Mouse (Mus musculus): Measurements from ENCODE around the gene Hmcn2.
A peak's percentile ranks its signal among the peaks of the same experiment; 100 is the strongest.

Gene Hmcn2

GRCm38 (mm10) chr2:31455418-31455817 is 141.2 kb downstream of the Hmcn2 start:
- DNase-seq (ENCODE audit: low read depth, low spot score): no peak

GRCm38 (mm10) chr2:31458460-31458859 is 144.2 kb downstream of the Hmcn2 start:
- no peak for DNase-seq (ENCODE audit: low read depth, low spot score)

GRCm38 (mm10) chr2:31458989-31459936 is 145.0 kb downstream of the Hmcn2 start:
- DNase-seq (ENCODE audit: low read depth, low spot score): no peak

GRCm38 (mm10) chr2:31460025-31460571 is 145.9 kb downstream of the Hmcn2 start:
- no peak for DNase-seq (ENCODE audit: low read depth, low spot score)

GRCm38 (mm10) chr2:31460920-31461319 is 146.7 kb downstream of the Hmcn2 start:
- DNase-seq (ENCODE audit: low read depth, low spot score): no peak

DNA sequence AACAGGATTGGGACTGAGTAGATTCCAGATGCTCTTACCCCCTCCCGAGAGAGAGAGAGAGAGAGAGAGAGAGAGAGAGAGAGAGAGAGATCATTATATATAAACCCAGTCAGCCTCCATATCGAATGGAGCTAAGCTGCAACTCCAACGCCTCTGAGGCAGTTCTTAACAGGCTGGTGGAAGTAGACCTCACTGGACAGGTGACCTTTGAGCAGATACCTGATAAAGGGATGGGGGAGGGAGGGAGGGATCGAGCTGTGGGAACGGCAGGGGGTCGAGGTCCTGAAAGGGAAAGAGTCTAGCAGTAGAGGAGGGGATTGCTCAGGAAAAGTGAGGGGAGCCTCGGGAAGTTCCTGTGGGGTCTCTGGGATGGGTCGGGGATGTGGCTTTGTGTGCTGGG is 147.8 kb downstream of the Hmcn2 start:
- DNase-seq (ENCODE audit: low read depth, low spot score): no peak

DNA sequence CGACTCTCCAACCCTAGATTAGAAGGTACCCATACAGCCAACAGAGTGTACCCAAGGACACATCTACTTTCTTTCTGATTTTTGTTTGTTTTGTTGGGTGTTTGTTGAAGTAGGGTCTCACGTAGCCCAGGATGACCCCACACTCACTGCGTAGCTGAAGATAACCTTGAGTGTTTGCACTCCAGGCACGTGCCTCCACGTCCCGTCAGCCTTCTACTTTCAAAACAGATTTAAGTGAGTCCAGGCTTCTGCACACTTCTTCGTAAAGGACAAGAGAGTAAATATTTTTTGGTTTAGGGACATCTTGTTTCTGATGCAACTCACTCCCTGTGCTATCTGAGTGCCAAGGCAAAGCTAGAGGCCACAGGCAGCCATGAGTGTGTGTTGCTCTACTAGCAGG is 149.0 kb downstream of the Hmcn2 start:
- no peak for DNase-seq (ENCODE audit: low read depth, low spot score)

- no peak for DNase-seq (ENCODE audit: low read depth, low spot score)
Measured at GRCm38 (mm10) chr2:31463696-31464528, 149.7 kb downstream of the Hmcn2 start.

DNA sequence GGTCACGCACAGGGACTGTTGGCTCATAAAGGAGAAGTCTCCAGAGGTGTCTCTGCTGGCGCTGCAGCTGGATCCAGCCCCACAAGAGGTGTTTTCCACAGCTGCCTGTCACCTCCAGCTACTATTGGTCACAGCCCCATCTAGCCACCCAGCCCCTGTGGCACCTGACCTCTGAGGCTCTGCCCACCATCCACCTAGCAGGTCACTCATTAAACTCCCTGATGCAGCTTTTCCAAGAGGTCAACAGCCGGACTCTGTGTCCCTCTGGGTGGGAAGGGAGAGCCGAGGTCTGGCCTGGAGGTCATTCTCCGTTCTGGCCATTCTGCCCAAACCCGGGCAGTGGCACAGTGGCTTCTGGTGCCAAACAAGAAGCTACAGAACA is 150.3 kb downstream of the Hmcn2 start:
- DNase-seq (ENCODE audit: low read depth, low spot score): no peak

GRCm38 (mm10) chr2:31467457-31467856 is 153.2 kb downstream of the Hmcn2 start:
- no peak for DNase-seq (ENCODE audit: low read depth, low spot score)

- no peak for DNase-seq (ENCODE audit: low read depth, low spot score)
Measured at GRCm38 (mm10) chr2:31468857-31469256, 154.6 kb downstream of the Hmcn2 start.

DNA sequence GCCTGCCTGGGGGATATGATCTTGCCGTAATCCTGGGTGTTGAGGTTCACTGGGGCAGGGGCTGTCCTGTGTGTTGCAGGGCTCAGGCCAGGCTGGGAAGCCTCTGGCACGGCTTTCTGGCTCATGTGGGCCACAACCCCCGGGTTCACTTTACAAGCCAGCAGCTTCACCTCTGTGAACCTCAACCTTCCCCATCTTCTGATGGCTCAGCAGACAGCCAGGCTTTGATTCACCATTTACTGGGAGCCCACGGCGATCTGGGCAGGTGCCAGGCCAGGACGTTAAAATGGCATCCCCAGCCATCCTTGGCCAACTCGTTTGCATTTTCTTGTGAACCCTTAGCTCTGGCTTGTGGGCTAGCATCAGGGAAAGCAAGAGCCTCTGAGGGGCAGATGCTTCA is 155.3 kb downstream of the Hmcn2 start:
- no peak for DNase-seq (ENCODE audit: low read depth, low spot score)

- peak; percentile 55 for DNase-seq (ENCODE audit: low read depth, low spot score)
Measured at GRCm38 (mm10) chr2:31469931-31470682, 155.9 kb downstream of the Hmcn2 start, which contains the start of gene Ass1. TSS of gene Ass1 (plus strand) at chr2:31470207.

GRCm38 (mm10) chr2:31470683-31471385 is 156.6 kb downstream of the Hmcn2 start:
- DNase-seq (ENCODE audit: low read depth, low spot score): no peak

DNA sequence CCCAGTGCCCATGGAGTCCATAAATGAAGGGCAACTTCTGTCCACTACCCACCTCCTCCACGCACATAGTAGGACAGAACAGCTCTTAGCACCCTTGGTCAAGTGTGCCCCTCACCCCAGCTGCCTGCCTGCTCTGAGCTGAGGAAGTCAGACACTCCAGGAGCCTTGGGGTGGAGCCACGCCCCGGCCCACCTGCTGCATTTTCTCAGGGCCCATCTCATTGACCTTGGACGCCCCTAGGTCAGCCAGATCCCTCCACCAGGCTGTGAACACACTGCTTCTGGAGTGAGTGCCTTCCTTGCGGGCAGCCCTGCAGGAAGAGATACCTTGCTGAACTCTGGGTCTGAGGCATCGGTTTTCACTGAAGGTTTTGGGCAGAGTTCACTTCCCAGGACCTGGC is 157.4 kb downstream of the Hmcn2 start:
- DNase-seq (ENCODE audit: low read depth, low spot score): no peak

DNA sequence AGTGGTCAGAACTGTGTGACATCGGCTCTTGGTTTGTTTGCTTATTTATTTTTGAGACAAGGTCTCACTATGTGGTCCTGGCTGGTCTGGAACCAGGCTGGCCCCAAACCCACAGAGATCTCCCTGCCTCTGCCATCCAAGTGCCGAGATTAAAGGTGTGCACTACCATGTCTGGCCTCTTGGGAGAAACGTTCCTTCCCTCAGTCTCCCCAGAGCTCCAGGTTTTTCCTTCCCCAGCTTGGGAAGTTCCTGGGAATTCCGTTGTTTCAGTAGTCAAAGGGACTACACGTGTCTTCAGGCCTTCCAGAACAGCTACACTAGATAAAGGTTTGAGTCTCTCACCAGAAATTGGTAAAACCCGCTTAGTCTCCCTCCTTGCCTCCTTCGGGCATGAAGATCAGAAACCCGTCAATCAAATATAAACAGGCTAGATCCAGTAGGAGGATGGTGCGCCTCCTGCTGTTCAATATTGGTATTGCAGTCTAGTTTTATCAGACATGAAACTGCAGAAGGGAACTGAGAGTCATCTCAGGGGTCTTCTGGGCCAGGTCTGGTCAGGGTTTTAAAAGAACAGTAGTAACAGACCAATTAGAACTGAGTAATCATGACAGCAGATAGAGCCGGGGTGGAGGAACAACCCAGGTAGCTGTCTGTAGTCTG is 158.3 kb downstream of the Hmcn2 start:
- DNase-seq (ENCODE audit: low read depth, low spot score): peak; percentile 63

GRCm38 (mm10) chr2:31473941-31474340 is 159.7 kb downstream of the Hmcn2 start:
- no peak for DNase-seq (ENCODE audit: low read depth, low spot score)

DNA sequence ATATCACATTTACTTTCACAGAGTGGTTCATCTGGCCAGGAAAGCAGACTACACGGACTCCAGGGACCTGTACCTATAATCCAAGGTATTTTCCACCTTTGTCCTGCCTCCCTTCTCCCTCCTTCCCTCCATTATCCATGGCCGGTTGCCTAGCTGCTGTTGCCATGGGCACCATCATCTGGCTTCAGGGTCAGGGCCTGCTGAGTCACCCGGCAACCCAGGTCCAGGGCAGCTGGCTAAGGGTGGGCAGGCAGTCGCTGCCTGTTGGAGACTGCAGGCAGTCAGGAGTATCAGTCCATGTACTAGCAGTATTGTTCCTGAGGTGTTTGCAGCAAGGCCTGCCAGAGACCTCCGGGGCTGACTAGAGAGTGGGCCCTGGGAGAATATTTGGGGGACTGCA is 160.5 kb downstream of the Hmcn2 start:
- no peak for DNase-seq (ENCODE audit: low read depth, low spot score)

- no peak for DNase-seq (ENCODE audit: low read depth, low spot score)
Measured at GRCm38 (mm10) chr2:31476107-31476820, 162.0 kb downstream of the Hmcn2 start.

Measured in forelimb bud, embryonic 11.5 days (tissue).